Mouse (Mus musculus): Measurements from ENCODE around the gene Gm8212.
"Not testable (repeated sequence)": the region's sequence is repeated elsewhere in the genome, so short reads cannot be mapped to it uniquely, and the experiment has no call there.

Gm8212 gene

DNA sequence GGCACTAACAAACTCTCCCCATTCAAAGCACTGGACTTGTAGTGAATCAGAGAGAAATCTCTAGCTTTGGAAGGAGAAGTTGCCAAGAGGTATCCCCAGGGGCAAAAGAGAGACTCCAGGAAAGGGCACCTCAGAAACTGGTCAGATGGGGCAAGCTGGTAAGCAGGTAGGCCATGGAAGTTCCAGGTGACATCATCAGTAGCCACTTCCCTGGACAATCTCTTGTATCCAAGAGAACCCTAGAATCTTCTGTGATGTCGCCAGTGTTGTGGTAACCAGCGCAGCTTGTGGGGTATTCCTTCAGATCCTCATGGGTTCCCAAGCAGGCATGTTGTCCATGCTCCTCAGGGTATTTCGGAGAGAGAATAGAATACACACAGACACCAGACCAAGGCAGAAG is at the start of gene Gm8212:
Gene Gm8212 (plus strand): TSS at position 301 of the 400 bp plus-strand sequence.
- not testable (repeated sequence) for DNase-seq (ENCODE audit: low read depth, low spot score)

DNA sequence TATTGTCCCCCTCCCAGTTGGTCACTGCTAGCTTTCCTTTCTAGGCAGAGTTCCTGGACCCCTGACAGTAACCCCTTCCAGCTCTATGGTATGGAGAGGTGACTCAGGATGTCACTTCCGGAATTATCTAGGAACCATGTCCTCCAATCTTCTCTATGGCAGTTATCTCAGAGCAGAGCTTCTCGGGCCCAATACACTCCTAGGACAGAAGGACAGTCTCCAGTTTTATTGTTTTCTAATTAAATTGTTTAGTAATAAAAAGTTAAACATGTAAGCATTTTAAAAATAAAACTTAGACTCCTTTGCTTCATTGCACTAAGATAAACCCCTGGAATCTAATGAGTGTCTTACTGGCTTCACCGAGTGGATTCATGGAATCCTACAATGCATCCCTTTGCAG is 15.7 kb downstream of the Gm8212 start, which contains the start of gene 4930503E14Rik:
Gene 4930503E14Rik (minus strand): TSS at position 101 of the 400 bp plus-strand sequence.
- DNase-seq (ENCODE audit: low read depth, low spot score), result not testable (repeated sequence)

DNA sequence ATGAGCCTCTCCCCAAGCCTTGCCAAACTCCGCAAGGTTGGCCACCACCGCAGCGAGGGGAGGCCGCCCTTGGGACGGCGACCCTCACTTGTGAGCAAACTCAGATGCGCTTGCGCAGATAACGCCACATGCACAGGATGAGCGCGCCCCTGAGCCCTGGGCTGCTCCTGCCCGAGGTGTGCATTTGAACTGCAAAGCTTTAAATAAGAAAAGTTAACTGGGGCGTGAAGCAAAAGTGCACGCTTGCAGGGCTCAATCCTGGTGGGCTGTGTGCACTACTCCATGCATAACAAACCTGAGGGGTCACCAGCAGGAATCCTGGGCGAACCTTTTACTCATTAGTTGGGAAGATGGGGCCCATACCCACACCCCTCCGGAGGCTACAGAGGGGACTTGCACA is 50.6 kb downstream of the Gm8212 start:
- no peak for DNase-seq (ENCODE audit: low read depth, low spot score)
